Mouse (Mus musculus): ENCODE data around the gene Fzd4. TPM values are rescaled to one million over a fixed set of nuclear protein-coding genes. Genes with fewer than 3 reads are reported as not detected.
A peak's percentile ranks its signal among the peaks of the same experiment; 100 is the strongest.

Fzd4 gene
- total RNA-seq (2015) (4.8 TPM in 2 replicates), total RNA-seq (2017) (4.0 and 5.0 TPM in 2 replicates)

DNA sequence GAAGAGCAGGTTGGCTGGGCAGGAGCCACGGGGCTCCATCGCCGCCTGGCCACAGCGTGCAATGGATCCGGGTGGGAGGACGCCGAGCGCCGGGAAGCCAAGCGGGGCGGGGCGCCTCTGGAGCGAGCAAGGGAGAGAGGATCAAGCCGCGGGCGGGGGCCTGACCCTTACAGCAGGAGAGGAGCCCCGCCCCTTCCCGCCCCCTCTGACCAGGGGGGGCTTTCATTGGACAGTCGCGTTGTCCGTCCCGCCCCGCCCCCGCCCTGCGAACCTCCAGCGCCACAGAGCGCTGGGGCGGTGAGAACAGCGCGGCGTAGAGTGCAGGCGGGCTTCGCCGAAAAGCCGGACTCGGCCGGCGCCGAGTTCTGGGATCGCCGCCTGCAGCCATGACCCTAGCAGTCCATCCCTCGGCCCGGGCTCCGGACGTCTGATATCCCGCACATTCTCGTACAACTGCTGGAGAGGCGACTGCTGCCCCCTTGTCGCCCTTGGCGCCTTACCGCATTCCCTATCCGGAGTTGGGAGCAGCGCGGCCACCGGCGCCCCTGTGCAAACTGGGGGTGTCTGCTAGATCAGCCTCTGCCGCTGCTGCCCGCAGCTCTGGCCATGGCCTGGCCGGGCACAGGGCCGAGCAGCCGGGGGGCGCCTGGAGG, at the start of gene Fzd4, which contains the start of gene Tmem135:
Gene Fzd4, plus strand, starts transcription at position 275 of the 653 bp plus-strand sequence.
Gene Tmem135, minus strand, starts transcription at position 142 of the 653 bp plus-strand sequence.
- peak; percentile 79 for ATAC-seq (ENCODE audit: poor library complexity, severe bottlenecking)

GRCm38 (mm10) chr7:89355519-89356255, 48.5 kb upstream of the Fzd4 start:
- no peak for ATAC-seq (ENCODE audit: poor library complexity, severe bottlenecking)

DNA sequence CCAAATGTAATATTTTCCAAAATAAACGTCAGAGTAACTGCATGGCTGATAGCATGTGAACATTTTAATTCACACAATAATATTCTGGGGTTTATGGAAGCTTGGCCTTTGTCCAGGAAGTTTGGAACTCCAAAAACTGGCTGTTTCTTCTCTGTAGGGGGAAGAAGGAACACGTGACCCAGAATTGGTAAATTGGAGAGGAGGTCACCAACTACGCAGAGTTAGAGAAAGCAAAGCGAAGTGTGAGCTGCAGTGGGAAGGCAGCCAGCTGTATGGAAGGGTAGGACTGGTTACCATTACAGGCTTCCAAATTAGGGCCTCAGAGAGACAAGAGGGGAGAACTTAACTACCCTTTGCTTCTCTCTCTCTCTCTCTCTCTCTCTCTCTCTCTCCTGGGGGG, 47.8 kb upstream of the Fzd4 start:
- ATAC-seq (ENCODE audit: poor library complexity, severe bottlenecking), result no peak

DNA sequence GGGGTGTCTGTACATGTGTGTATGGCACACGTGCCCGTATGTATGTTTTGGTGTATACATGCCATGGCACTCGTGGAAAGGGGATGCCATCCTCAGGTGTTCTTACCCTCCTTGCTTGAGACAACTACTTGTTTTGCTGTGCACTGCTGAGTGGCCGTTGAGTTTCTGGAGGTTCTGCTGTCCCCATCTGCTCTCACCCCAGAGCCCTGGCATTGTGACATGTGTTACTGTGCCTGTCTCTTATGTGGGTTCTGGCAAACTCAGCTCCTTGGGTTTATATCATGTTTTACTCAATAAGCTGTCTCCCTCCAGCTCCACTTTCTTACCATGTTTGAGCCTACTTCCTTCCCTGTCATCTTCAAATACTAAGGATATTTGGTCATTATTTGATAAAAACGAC, 40.2 kb upstream of the Fzd4 start:
- ATAC-seq (ENCODE audit: poor library complexity, severe bottlenecking), result no peak

DNA sequence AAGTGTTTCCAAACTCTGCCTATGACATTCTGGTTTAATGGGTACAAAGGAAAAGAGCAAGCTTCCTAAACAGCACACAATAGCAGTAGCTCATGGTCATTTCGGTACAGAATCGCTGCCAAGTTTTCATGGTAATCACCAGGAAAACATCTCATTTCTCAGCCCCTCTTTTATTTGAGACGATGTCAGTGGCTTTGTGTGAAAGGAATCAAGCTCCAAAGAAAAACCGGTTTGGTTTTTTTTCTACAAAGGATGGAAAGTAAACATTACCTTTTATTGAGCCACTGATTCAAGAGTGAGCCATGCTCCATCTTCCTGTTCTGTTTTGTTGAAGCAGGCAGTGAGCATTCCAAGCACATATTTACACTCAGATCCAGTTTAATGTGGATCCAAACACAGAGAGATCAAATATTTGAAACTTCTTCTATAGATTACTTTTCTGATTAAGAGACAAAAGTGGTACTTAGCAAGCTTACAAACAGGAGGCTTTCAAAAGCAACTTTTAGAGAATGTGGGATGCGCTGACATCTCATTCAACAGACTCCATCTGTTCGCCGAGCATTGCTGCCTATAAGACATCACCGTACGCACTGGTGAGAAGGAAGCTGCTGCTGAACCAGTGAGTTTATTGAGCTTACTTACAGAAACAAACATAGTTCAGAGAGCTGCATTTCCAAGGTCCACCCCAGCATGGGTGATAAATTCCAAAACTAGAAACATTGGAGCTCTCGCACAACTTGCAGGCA, 38.8 kb upstream of the Fzd4 start:
- ATAC-seq (ENCODE audit: poor library complexity, severe bottlenecking), result no peak

DNA sequence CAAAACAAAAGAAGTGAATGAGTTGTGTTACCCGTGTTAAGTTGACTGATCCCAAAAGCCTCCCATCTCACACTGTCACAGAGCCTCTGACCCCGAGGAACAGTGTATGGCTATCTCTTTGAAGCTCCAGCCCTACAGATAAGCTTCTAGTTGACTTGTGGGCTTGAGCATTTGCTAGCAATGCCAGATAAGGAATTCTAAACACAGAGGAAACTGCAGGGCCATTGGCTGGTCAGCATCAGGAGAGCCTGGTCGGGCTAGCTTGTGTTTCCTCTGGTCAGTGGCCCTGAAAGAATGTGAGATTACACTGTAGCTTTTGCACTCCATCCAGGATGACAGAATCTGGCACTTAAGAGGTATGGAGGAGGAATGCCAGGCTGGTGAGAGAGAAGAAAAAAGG, 36.5 kb upstream of the Fzd4 start:
- no peak for ATAC-seq (ENCODE audit: poor library complexity, severe bottlenecking)

- ATAC-seq (ENCODE audit: poor library complexity, severe bottlenecking), result no peak
Measured at GRCm38 (mm10) chr7:89370086-89370485, 34.1 kb upstream of the Fzd4 start.

GRCm38 (mm10) chr7:89370917-89371316, 33.2 kb upstream of the Fzd4 start:
- peak; percentile 67 for ATAC-seq (ENCODE audit: poor library complexity, severe bottlenecking)

- ATAC-seq (ENCODE audit: poor library complexity, severe bottlenecking), result no peak
Measured at GRCm38 (mm10) chr7:89371623-89372295, 32.4 kb upstream of the Fzd4 start.

DNA sequence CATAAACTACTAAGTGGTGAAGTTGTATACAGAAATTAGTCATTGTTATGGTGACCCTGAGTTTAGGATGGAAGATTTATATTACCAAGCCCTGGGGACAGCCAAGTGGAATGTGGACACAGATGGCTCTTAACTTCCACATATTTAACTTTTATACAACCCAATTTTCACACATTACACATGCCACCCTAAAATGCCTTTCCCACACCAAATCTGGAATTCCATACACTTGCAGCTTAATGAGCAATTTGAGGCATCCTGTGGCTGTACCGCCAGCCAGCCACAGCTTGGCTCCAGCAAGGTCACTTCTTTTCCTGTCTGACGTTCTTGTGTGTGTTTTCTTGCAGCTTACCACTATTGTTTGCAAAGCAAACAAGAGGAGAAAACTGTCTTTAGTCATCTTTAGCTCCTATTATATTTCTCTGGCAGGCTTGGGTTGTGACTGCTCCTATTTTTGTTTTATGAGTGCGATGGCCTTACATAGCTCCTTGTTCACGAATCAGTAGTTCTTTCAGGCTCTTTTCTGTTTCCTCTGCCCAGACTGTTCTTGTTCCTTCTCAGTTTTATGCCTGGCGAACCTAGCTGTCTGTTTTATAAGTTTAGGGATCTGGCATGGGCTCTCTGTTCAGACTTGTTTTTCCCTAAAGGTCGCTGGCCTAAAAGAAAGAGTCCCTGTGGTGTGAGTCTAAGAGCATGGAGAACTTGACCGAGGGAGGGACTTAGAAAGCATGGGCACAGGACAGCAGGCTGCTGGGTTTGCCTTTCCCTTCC, 23.0 kb upstream of the Fzd4 start:
- no peak for ATAC-seq (ENCODE audit: poor library complexity, severe bottlenecking)

GRCm38 (mm10) chr7:89382892-89383291, 21.3 kb upstream of the Fzd4 start:
- peak; percentile 97 for ATAC-seq (ENCODE audit: poor library complexity, severe bottlenecking)

- ATAC-seq (ENCODE audit: poor library complexity, severe bottlenecking), result no peak
Measured at GRCm38 (mm10) chr7:89388981-89389380, 15.2 kb upstream of the Fzd4 start.

DNA sequence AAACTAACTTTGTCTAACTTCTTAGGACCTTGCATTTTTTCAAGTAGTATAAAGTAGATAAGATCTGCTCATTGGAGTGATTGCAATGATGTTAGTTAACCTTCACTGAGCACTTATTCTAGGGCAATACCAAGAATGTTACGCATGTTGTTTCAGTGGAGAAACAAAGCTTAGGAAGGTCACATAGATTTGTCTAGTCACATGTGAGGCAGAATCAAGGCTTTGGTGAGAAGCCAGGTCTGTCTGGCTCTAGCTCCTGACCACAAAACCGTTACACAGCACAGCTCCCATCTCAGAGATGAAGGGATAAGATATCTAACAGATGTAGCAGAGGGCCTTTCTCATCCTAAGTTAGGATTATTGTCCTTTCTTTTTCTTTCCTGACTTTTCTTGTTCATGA, 13.5 kb upstream of the Fzd4 start:
- ATAC-seq (ENCODE audit: poor library complexity, severe bottlenecking), result no peak

DNA sequence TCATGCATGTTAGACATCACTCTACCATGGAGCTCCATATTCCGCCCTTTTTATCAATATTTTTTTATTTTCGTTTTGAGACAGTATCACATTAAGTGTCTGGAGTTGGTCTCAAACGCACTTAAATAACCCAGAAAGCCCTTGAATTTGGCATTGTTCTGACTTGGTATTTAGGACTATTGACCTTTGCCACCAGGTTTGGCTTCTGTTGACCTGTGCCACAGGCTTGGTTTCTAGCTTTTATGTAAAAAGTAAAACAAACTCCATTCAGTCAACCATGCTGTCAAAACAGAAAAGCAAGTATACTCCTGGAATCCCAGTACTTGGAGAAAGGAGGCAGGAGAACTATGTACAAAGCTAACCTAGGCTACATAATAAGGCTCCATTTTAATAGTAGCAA, 12.9 kb upstream of the Fzd4 start:
- no peak for ATAC-seq (ENCODE audit: poor library complexity, severe bottlenecking)

DNA sequence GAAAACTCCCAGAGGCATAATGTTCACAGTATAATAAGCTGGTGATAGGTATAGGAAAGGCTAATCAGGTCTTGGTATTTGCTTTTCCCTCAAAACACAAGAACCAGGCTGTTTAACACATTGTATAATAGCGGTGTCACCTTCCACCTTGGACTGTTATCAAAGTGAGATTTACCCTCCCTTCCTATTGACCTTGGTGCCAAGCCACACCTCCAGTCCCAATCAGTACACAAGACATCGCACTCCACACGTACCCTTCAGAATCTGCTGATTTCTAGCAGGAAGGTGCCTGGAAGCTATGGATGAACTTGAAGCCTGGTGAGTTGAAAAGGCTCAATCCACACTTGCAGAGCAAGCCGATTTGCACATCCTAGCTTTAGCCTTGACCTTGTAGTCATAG, 12.3 kb upstream of the Fzd4 start:
- ATAC-seq (ENCODE audit: poor library complexity, severe bottlenecking), result no peak

DNA sequence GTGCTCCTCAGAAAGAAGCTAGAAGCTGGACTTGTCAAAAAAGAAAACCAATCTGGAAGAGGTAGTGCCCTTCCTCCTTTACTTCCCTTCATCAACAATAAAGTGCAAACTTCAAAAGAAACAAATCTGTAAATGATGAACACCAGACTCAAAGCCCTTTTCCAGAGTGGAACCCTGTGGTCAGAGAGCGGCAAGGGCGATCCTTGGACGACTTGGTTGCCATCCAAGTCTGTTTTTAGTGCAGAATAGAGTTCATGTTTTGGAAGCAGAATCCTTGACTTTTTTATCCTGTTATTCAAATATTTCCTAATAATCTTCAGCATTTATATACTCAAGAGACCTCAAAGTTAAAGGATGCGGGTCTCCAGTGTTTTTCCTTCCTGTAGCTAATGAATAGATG, 11.8 kb upstream of the Fzd4 start:
- ATAC-seq (ENCODE audit: poor library complexity, severe bottlenecking), result no peak

- ATAC-seq (ENCODE audit: poor library complexity, severe bottlenecking), result peak; percentile 55; the same call in 1 of the 2 replicates
Measured at GRCm38 (mm10) chr7:89392825-89393224, 11.3 kb upstream of the Fzd4 start.

GRCm38 (mm10) chr7:89395399-89395798, 8.8 kb upstream of the Fzd4 start:
- ATAC-seq (ENCODE audit: poor library complexity, severe bottlenecking), result peak; percentile 65

- ATAC-seq (ENCODE audit: poor library complexity, severe bottlenecking), result no peak
Measured at GRCm38 (mm10) chr7:89396386-89396785, 7.8 kb upstream of the Fzd4 start.

- ATAC-seq (ENCODE audit: poor library complexity, severe bottlenecking), result no peak
Measured at GRCm38 (mm10) chr7:89397837-89398534, 6.2 kb upstream of the Fzd4 start.
